Mouse (Mus musculus) brain, embryonic 14.5 days (tissue): ENCODE data around the gene Rhox2c.
"Not testable (repeated sequence)": the region's sequence is repeated elsewhere in the genome, so short reads cannot be mapped to it uniquely, and the experiment has no call there.

Experiments
- CTCF ChIP-seq: fragments of 200-500 bp; IDR thresholded peaks from 2 replicates; pipeline ENCODE4 v1.5.1; 2012; ENCODE audit warnings: inconsistent platforms, mild to moderate bottlenecking, moderate library complexity, borderline replicate concordance; ENCODE audit not compliant: insufficient read depth, insufficient read length; ENCODE audit errors: extremely low read depth
- POLR2A ChIP-seq: fragments of 200-500 bp; IDR thresholded peaks from 2 replicates; pipeline ENCODE4 v1.6.1; 2012; ENCODE audit warnings: mild to moderate bottlenecking, inconsistent platforms, borderline replicate concordance; ENCODE audit not compliant: poor library complexity, insufficient read depth, insufficient read length, severe bottlenecking; ENCODE audit errors: extremely low read depth

DNA sequence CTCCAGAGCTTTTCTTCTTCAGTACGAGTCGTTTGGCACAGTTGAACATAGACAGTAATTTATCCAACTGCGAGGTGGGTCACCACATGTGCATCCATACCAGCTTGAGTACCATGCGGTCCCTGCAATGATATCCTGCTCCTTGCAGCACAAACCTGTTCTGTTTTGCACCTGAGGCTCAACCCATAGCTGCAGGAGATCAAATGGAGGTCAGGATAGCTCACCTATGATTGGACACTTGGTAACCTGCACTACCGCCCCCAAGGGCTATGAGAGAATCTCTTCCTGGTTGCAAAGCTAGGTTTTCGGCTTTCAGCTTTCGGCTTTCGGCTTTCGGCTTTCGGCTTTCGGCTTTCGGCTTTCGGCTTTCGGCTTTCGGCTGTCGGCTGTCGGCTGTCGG, 60.6 kb downstream of the Rhox2c start, which contains the start of gene Rhox4d:
- not testable (repeated sequence) for TF ChIP-seq CTCF, POLR2A
